Mouse (Mus musculus): ENCODE results near the gene Echs1. TPM values are rescaled to one million over a fixed set of nuclear protein-coding genes. Genes with fewer than 3 reads are reported as not detected.
"Not testable (repeated sequence)": the region's sequence is repeated elsewhere in the genome, so short reads cannot be mapped to it uniquely, and the experiment has no call there.

Echs1 gene
- 10 to 100 TPM; 52.6 to 56.0 TPM for total RNA-seq (2021)
- long read RNA-seq, experiment 1, transcript Echs1-201 (8 exons, 1,557 nt): major isoform, 74 of 76 reads
- long read RNA-seq, experiment 1, partial matches to known transcripts: 0 of 76 reads
- long read RNA-seq, experiment 1, other reads (novel, unspliced or antisense): 2 of 76 reads
- long read RNA-seq, experiment 2, transcript Echs1-201 (8 exons, 1,557 nt): major isoform, 87 of 98 reads
- long read RNA-seq, experiment 2, partial matches to known transcripts: 4 of 98 reads
- long read RNA-seq, experiment 2, other reads (novel, unspliced or antisense): 7 of 98 reads

DNA sequence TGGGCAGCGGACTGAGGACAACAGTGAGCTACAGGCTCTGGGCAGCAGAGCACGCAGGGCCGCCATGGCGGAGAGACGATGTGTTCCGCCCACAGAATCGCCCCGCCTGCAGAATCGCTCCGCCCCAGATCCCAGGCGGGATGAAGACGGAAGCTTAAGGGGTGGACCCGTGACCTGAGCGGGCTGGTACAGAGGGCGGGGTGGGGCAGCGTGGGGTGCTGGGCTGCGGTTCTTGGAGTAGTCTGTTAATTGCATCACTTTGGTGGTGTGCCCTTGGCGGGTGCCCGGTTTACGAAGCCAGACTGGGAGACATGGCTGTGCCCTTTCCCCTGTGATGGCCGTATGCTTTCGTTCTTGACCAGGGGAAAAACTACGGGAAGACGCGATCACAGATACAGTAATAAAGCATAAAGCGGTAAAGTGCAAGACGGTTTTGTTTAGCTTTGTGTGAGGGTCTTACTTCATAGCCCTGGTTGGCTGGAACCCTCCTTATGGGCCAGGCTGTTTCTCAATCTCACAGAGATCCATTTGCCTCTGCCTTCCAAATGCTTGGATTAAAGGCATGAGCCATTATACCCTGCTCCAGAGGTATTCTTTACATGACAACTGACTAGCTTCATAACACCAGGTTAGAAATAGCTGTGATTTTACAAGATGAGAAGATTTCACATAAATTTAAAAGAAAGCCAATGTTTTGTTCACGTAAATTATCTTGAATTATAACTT, at the start of gene Echs1:
Echs1 (minus strand) TSS at position 148 of the 726 bp plus-strand sequence.
- peak; percentile 81 to 88 for DNase-seq (ENCODE audit: low spot score in 2 of 2)

DNA sequence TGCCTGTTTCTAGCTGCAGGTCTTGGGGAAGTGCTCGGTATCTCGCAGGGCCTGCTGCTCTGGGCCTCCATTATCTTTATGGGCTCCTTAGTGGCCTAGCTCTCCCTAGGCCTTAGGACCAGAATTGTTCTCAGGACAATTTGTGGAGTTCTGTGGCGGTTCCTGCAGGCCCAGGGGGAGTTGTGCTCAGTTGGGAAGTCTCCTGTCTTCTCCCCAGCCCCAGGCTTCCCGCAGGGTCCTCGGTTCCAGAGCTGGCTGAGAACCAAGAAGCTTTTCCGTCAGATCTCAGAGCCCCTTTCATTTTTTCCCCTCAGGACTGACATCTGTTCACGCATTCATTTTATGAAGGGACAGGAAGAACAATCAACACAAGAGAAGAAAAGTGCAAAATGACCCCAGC, 48.4 kb upstream of the Echs1 start, which contains the start of gene Olfr522:
Olfr522 (minus strand) TSS at position 101 of the 400 bp plus-strand sequence.
- no peak for DNase-seq (ENCODE audit: low spot score in 2 of 2)

DNA sequence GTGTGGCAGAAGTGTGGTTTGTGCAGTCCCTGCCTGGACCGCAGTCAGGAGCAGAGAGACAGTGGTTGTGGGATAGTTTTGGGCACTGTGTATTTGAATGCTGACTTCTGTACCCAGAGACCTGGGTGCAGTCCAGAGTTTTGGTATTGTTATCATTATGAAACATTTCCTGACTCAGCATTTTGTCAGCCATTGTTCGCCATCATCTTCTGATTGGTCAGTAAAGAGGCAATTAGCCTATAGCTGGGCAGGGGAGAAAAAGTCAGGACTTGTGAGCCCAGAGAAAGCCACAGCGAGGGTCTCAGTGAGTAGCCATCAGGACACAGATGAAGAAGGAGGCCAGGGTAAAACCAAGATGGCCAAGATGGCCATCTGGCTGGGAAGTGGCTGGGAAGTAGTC, 44.1 kb upstream of the Echs1 start:
- DNase-seq (ENCODE audit: low spot score in 2 of 2): no peak

DNA sequence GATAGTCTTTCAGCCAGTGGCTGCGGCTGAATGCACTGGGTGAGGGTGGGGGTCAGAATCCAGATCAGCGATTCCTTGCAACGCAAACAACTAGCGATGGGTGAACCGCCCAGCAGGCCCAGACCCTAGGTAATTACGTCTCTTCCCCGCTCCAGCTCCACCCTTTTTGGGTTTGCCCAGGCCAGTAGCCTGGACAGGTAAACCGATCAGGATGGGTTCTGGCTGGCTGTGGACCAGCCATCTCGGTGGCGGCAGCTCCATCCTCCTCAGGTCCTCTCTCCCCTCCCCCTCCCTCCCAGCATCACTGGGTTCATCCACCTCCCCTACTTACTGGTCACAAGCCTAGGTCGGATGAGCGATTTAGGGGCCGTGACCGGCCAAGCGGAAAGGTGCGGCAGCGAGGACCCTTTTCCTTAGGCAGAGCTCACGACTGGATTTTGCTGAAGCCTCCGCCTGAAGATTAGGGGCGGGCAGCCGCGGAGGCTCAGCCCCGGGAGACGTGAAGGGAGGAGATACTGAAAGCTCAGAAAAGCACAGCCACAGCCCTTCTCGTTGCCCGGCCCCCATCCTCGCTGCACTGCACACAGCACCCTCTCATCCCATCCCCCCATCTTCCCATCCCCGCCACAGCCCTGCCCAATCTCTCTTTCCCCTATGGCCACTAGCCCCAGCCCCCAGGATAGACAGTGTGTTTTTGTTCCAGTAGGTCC, 38.1 kb upstream of the Echs1 start, which contains the start of gene Sprn:
Sprn (minus strand) TSS at position 660 of the 710 bp plus-strand sequence.
- DNase-seq (ENCODE audit: low spot score in 2 of 2): peak; percentile 64 to 73

DNA sequence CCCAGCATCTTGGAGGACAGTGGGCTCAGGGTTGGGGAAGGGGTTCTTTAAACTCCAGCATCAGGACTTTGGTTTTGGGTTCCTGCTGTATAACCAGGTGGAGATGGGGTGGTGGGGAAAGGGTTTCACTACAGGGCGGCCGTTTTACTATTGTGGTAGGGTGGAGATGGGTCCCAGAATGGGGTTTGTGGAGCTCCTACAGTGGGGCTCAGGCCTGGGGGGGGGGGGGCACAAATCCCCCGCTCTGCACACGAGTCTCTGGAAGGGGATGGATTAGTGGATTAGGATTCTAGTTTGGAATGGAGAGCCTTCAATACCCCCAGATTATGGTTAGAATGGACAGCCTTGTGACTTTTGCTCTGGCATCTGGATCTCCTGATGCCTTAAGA, 37.5 kb upstream of the Echs1 start:
- no peak for DNase-seq (ENCODE audit: low spot score in 2 of 2)

DNA sequence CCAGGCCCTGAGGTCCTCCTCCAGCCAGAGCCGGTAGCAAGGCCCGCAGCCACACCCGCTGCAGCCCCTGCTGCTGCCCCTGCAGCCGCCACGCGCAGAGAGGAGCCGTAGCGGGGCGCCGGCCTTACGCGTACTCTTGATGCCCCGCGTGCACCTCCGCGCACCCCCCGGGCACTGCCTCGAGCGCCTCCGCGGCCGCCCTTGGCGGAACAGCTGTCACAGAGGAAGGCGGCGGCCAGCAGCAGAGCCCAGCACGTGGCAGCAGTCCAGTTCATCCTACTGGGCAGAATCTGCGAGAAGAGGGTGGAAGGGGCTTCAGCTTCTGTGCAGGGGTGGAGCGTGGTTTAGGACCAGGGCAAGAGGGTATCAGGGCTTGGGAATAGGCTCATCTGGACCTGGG, 37.1 kb upstream of the Echs1 start:
- peak in 1 of 2 experiments; percentile 53 for DNase-seq (ENCODE audit: low spot score in 2 of 2)

DNA sequence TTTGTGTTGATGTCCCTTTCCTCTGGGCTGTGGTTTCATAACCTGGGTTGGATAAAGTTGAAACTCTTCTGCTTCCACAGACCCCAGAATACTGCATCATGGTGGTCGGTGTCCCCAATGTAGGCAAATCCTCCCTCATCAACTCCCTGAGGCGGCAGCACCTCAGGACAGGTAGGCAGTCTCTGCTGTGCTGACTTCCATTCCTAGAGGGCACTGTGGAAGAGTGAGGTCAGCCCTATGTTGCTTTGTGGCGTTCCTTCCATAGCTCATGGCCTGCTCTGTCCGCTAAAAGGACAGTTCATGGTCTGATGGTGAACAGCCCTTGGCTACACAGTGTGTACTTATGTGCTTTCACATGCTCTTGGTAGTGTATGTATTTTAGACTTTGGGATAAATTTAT, 28.3 kb upstream of the Echs1 start:
- no peak for DNase-seq (ENCODE audit: low spot score in 2 of 2)

DNA sequence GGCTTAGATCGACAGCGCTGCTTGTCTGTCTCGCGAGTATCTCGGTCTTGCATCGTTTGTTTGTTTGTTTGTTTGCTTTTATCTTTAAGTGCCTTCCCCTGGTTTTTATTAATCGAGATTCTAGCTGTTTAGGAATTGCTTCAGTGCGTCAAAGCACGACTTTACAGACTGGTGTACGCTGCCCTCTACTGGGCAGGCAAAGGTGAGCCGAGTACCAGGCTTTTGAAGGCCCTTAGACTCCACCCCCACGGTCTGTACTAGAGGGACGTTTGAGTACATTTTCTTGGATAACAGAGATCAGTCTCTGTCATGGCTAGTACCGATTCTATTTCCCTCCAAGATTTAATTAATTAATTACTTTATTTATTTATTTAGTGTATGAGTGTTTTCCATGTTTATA, 25.1 kb upstream of the Echs1 start:
- no peak for DNase-seq (ENCODE audit: low spot score in 2 of 2)

DNA sequence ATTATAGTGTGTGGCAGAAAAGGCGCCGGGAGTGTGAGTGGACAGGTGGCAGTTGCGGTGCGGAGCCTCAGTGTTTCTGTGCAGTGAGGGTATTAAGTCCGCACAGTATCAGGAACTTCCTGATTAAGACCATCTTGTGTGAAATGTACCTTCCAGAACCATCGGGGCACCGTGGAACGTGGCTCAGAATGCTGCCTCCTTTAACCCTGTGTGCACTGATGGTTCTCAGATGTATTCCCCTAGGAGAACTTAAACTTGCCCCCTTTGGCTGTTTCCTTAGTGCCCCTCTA, 21.7 kb upstream of the Echs1 start:
- DNase-seq (ENCODE audit: low spot score in 2 of 2): no peak

DNA sequence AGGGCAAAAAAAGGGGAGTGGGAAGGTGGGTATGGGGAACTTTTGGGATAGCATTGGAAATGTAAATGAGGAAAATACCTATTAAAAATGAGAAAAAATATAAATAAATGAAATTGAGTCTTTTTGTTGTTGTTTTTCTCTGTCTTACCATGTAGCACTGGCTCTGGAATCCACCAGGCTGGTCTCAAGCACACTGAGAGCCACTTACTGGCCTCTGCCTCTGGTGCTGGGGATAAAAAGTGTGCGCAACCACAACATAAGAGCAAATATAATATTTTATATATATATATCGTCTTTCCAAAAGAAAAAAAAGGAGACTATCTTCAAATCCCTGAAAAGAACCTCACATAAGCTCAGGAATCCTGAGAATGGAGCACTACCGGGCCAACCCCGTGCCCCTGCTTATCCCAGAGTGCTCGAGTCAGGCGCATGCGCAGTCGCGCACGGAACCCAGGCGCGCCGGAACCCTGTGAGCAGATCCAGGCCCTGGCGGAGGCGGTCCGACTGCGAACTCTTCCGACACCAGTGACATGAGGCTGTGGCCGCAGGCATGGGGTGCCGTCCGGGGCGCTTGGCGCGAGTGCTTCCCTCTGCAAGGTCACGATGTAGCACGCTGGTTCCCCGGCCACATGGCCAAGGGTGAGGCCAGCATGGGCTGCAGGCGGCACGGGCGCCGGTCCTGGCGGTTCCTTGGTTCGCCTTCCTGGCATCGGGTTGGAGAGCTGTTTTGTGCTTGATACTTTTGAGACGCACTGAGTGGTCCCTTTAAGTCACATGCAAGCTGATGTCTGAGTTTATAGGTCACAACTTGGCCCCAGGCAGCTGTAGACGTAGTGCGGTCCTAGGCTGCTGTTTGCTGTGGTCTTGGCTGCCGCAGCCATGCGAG, 21.1 kb upstream of the Echs1 start, which contains the start of gene Mtg1:
Mtg1 (plus strand) TSS at position 430 of the 886 bp plus-strand sequence.
- DNase-seq (ENCODE audit: low spot score in 2 of 2): peak; percentile 97 to 99

DNA sequence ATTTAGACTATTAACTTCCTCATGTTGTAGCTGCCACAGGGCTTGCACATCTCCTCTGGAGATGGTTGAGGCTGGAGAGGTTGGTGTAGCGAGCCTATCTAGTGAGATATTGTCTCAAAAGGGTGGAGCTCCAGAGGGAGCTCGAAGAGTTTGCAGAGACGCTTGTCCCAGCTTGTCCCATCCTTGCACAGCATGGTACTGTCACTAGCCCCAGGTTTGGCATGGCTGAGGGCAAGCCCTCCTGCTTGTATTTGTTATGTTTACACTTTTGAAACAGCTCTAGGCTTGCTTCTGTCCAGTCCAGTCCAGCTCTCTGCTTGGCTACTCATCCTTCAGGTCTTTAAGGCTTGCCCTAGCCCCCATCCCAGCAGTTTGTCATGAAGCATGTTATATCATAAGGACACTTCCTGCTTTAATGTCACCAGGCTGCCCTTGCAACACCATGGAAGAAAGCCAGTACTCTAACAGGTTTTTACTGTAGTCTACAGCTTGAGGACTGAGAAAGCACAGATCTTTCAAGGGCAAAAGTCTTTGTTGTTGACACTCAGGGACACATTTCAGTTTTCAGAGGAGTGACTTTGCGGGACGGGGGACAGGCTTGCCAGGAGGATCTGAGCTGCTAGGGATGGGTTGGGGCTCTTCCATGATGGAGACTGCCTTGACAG, 19.0 kb upstream of the Echs1 start:
- DNase-seq (ENCODE audit: low spot score in 2 of 2): no peak

DNA sequence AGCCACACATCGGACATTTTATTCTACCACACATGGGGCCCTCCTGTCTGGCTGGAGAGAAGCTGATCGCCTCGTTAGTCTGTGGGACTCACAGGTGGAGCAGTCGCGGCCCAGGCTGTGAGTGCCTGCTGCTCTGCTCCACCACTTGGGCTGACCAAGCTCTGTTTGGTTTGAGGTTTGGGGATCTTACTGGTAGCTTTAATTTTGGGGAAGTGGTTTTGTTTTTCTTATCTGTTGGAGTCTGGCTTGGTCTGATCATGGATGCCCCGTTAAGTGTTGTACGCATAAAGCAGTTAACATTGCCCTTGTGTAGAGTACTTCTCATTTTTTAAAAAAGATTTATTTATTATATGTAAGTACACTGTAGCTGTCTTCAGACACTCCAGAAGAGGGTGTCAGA, 17.8 kb upstream of the Echs1 start:
- not testable (repeated sequence) for DNase-seq (ENCODE audit: low spot score in 2 of 2)

DNA sequence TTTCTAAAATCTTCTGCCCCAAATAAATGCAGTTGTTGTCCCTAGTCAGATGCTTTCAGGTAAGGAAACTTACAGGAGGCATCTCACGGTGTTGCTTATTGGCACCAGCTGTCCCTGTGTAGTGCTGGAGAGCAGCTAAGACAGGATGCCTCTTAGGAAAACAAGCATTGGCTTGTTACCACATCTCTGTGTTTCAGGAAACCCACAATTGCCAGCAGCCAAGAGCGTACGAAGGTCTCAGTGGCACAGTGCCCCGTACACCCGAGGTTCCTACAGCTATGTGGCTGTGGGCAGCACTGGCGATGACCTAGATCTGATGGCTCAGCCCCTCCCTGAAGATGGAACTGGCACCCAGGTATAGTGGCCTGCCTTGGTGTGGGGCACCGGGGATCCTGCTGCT, 15.9 kb upstream of the Echs1 start:
- not testable (repeated sequence) for DNase-seq (ENCODE audit: low spot score in 2 of 2)

DNA sequence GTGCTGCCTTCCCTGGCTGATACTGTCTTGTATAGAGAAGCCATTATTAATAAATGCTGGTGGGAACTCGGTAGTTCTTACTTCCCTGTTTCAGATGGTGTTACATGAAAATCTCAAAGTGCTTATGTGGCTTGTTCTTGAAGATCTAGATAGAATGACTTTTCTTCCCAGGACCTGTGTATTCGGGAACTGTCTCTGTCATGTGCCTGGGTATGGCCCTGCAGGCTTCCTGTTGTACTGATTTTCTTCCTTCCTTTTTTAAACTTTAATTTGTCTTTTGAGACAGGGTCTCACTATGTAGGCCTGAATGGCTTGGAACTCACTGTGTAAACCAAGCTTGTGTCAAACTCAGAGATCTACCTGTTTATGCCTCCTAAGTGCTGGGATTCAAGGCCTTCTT, 11.6 kb upstream of the Echs1 start:
- no peak for DNase-seq (ENCODE audit: low spot score in 2 of 2)

DNA sequence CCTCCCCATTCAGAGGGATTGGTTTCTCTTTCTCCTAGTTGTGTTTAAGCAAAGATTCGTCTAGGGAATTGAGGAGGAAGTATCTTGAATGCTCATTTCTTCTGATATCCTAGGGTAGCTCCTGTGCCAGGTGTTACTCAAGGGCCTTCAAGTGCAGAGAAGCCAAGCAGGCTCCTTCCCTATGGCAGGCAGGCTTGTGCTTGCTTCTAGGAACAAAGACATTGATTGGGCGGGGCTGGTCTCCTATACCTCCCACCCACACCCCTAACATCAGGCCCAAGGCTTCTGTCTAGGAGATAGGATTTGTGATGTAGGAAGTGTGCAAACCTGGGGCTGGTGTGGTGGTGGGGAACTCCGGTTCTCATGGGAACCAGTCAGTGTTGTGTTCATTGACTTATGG, 10.7 kb upstream of the Echs1 start:
- no peak for DNase-seq (ENCODE audit: low spot score in 2 of 2)

DNA sequence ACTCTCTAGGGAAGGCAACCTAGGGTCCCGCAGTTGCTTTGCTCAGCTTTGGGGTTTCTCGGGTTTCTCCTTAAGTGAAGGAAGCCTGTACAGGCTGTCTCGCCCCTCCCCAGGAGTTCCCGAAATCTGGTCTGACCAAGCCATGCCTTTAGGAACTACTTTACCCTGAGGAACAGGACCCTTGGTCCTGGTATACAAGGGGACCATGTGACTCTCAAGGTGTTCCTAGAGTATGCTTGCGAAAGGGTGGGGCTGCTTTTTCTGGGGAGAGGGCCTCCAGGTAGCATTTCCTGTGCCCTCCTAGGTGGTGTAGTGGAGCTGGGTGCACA, 9.7 kb upstream of the Echs1 start:
- no peak for DNase-seq (ENCODE audit: low spot score in 2 of 2)

DNA sequence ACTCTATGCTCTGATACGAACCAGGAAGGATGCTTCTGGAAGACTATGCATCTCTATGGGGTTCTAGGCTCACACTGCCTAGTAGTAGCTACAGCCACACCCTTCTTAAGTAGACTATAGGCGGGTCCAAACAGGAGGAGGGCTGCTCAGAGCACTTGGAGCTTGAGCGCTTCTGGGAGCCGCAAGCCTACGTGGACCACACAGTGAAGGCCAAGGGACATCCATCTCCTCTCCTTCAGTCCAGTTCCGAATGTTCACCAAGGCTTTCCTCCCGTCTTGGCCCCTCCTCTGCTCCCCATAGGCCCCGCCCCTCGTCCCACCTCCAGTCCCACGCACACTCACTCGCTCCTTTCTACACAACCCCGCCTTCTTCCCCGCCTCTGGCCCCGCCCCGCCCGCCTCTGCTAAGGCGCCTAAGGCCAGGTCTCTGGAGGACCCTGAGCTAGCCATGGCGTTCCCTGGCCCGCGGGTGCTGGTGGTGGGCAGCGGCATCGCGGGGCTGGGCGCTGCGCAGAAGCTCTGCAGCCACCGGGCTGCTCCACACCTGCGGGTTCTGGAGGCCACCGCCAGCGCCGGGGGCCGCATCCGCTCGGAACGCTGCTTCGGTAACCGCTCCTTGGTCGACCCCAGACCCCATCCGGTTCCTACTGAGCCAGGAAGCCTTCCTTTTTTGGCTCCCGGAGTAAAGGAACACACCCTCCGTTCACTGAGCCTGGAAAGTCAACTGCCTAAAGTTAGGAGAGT, 9.2 kb upstream of the Echs1 start:
- DNase-seq (ENCODE audit: low spot score in 2 of 2): peak; percentile 75 to 88

DNA sequence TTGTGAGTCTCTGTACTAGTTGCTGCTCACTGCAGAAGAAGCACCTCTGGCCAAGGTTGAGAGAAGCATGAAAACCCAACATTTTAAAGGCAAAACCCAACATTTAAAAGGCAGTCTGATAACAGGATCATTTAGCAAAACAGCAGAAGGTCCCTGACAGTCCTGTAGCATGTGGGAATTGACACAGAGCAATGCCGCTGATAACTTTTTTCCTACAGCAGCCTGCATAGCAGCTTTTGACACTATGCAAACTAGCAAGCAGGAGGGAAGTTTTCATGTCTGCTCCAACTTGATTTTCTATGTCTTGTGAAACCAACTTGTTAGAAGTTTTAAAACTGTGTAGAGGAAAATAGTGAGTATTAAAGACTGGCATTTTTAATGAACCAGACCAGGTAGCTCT, 8.1 kb upstream of the Echs1 start:
- DNase-seq (ENCODE audit: low spot score in 2 of 2): no peak

DNA sequence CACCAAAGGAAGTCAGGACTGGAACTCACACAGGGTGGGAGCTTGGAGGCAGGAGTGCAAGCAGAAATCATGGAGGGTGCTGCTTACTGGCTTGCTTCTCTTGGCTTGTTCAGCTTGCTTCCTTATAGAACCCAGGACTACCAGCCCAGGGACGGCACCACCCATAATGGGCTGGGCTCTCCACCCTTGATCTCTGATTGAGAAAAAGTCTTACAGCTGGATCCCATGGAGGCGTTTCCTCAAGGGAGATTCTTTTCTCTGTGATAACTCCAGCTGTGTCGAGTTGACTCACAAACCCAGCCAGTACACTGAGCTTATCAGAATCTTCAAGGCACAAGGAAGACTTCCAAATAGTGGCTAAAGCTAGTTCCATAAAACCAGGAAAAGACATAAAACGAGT, 6.5 kb upstream of the Echs1 start:
- DNase-seq (ENCODE audit: low spot score in 2 of 2): no peak

DNA sequence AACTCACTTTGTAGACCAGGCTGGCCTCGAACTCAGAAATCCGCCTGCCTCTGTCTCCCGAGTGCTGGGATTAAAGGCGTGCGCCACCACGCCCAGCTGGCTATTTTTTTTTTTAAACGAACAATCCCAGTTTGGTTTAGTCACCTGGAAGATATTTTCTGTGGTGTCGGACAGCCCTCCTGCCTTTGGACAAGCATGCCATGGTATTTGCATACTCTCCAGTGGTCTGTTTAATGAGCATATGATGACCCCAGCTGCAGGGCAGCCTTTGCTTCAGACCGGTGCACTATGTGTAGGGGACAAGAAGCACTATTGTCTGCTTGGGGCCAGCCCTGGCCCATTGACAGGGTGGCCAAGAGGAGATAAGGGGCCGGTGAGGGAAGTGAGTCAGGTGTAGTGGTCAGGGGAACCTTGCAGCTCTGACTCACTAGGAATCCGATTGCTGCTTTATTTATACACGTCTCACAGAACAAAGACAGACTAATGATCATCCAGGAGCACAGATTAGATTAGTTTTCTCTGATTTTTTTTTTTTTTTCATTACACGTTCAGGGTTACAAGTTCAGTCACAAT, 5.1 kb upstream of the Echs1 start:
- no peak for DNase-seq (ENCODE audit: low spot score in 2 of 2)
